Mouse (Mus musculus): ENCODE measurements around the gene Slc27a1.

Gene Slc27a1

DNA sequence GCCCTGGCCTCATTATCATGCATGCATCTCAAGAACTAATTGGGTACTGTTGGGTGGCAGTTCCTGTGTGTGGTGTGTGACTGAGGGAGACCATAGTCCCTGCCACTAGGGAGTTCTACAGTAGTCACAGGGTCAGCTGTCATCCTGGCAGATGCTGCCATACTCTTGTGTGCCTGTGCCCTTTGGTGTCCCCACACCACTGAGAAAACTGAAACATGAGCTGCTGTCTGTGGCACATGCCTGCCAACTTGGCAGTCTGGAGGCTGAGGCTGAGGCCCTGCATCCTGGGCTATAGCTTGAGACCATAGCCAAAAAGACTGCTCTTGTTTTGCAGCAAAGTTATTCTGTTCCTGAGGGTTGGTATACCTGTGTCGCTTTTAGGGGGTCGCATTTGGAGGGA, 51.1 kb downstream of the Slc27a1 start:
- no peak for DNase-seq (ENCODE audit: low read depth, low spot score)

GRCm38 (mm10) chr8:71625088-71625487, 56.4 kb downstream of the Slc27a1 start:
- DNase-seq (ENCODE audit: low read depth, low spot score) = no peak

DNA sequence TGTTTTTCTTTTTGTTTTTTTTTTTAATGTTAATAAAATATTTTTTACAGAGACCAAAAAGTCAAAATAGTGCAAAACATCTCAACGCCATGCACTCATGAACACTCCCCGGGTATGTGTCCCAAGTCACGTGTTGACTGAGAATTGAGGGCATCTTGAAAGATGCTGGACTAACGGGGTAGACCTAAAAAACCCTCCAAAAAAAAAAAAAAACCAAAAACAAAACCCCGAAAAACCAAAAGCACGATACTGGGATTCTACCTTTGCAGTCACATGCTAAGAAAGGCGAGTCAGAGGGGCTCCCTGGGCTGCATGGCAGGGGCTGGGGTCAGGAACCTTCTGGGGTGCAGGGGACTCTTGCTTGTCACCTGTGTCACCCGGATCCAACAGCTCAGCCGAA, 58.1 kb downstream of the Slc27a1 start:
- DNase-seq (ENCODE audit: low read depth, low spot score) = no peak

- no peak for DNase-seq (ENCODE audit: low read depth, low spot score)
Observed at GRCm38 (mm10) chr8:71627265-71628099, 58.8 kb downstream of the Slc27a1 start.

GRCm38 (mm10) chr8:71628396-71629095, 59.9 kb downstream of the Slc27a1 start:
- no peak for DNase-seq (ENCODE audit: low read depth, low spot score)

- peak; percentile 79 for DNase-seq (ENCODE audit: low read depth, low spot score)
Observed at GRCm38 (mm10) chr8:71629096-71629697, 60.5 kb downstream of the Slc27a1 start.

- DNase-seq (ENCODE audit: low read depth, low spot score) = no peak
Observed at GRCm38 (mm10) chr8:71629781-71630212, 61.1 kb downstream of the Slc27a1 start.

- no peak for DNase-seq (ENCODE audit: low read depth, low spot score)
Observed at GRCm38 (mm10) chr8:71630761-71631160, 62.1 kb downstream of the Slc27a1 start.

DNA sequence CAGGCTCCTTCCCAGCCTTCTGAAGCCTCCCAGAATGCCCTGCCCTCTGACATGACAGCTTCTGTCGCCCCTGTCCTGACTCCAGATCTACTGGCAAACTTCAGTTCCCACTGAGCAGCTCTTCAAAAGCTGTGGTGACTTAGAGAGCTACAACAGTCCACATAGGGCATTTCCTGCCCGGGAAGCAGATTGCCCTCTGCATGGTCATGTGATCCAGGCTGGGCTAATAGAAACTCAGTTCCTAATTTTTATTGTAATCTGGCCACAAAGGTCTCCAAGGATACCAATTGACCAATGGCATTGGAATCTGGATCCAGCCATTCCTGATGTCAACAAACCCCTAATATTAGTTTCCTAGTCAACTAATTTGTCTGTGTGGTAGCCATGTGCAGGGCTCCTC, 63.2 kb downstream of the Slc27a1 start:
- no peak for DNase-seq (ENCODE audit: low read depth, low spot score)

DNA sequence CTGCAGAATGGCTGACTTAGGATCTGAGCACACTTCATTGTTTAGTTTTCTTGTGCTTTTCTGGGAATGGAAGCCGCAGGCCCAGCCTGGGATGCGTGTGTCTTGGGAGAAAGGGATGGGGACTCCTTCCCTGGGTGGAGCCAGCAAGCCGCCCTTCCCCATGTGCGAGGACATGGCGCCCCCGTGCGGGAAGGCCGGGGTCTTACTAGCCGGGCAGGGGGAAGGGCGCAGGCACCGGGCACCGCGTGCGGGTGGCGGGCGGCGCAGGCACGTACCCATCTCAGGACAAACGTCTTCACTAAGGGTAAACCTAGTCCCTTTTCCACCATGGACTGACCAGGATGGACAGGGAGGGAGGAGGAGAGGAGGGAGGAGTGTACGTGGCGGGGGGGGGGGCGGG, 64.5 kb downstream of the Slc27a1 start:
- no peak for DNase-seq (ENCODE audit: low read depth, low spot score)

GRCm38 (mm10) chr8:71633981-71634667, 65.4 kb downstream of the Slc27a1 start:
- peak; percentile 28 for DNase-seq (ENCODE audit: low read depth, low spot score)
